Mouse (Mus musculus) layer of hippocampus, adult 9-10 months (tissue): ENCODE measurements around the gene Fhit.
A peak's percentile ranks its signal among the peaks of the same experiment; 100 is the strongest.

Source experiments
- DNase-seq: peaks from one replicate; pipeline ENCODE4 v3.0.0; 2022; ENCODE audit warnings: low spot score

Gene Fhit

GRCm38 (mm10) chr14:9695217-9695690, 1466.6 kb downstream of the Fhit start:
- no peak for DNase-seq

- no peak for DNase-seq
Measured at GRCm38 (mm10) chr14:9688664-9689257, 1473.1 kb downstream of the Fhit start.

GRCm38 (mm10) chr14:9684362-9684761, 1477.5 kb downstream of the Fhit start:
- no peak for DNase-seq

- no peak for DNase-seq
Measured at GRCm38 (mm10) chr14:9672728-9673127, 1489.1 kb downstream of the Fhit start.

- DNase-seq, result no peak
Measured at GRCm38 (mm10) chr14:9671776-9672175, 1490.1 kb downstream of the Fhit start.

- no peak for DNase-seq
Measured at GRCm38 (mm10) chr14:9669766-9670165, 1492.1 kb downstream of the Fhit start.

- DNase-seq, result no peak
Measured at GRCm38 (mm10) chr14:9658445-9658844, 1503.4 kb downstream of the Fhit start.

GRCm38 (mm10) chr14:9651417-9651816, 1510.4 kb downstream of the Fhit start:
- DNase-seq, result peak; percentile 21

- peak; percentile 62 for DNase-seq
Measured at GRCm38 (mm10) chr14:9648416-9648815, 1513.4 kb downstream of the Fhit start.

- no peak for DNase-seq
Measured at GRCm38 (mm10) chr14:9646233-9646632, 1515.6 kb downstream of the Fhit start.

GRCm38 (mm10) chr14:9644216-9645166, 1517.3 kb downstream of the Fhit start:
- DNase-seq, result no peak

GRCm38 (mm10) chr14:9643700-9644099, 1518.1 kb downstream of the Fhit start:
- DNase-seq, result no peak

GRCm38 (mm10) chr14:9642628-9643027, 1519.2 kb downstream of the Fhit start:
- no peak for DNase-seq

- DNase-seq, result no peak
Measured at GRCm38 (mm10) chr14:9642068-9642467, 1519.8 kb downstream of the Fhit start.

GRCm38 (mm10) chr14:9634247-9634991, 1527.4 kb downstream of the Fhit start:
- no peak for DNase-seq

- no peak for DNase-seq
Measured at GRCm38 (mm10) chr14:9632537-9632936, 1529.3 kb downstream of the Fhit start.

GRCm38 (mm10) chr14:9623219-9624043, 1538.4 kb downstream of the Fhit start:
- DNase-seq, result no peak

- DNase-seq, result no peak
Measured at GRCm38 (mm10) chr14:9620902-9621540, 1540.8 kb downstream of the Fhit start.

GRCm38 (mm10) chr14:9619840-9620239, 1542.0 kb downstream of the Fhit start:
- no peak for DNase-seq

GRCm38 (mm10) chr14:9613126-9613525, 1548.7 kb downstream of the Fhit start:
- no peak for DNase-seq

- no peak for DNase-seq
Measured at GRCm38 (mm10) chr14:9609120-9609519, 1552.7 kb downstream of the Fhit start.
